Mouse (Mus musculus) neutrophil, adult 5-6 weeks (primary cell): Measurements from ENCODE around the gene Irs3. TPM values are rescaled to one million over a fixed set of nuclear protein-coding genes. Genes with fewer than 3 reads are reported as not detected.
"Not testable (repeated sequence)": the region's sequence is repeated elsewhere in the genome, so short reads cannot be mapped to it uniquely, and the experiment has no call there.

Experiments
- ATAC-seq: fragments of 151-379, 151-347 bp; 2 replicates; pipeline ENCODE4 v1.8.0; 2017; ENCODE audit warnings: mild to moderate bottlenecking, moderate TSS enrichment; ENCODE audit not compliant: insufficient number of reproducible peaks, poor library complexity, low FRiP score, severe bottlenecking; ENCODE audit errors: extremely low read depth
- total RNA-seq: library from RNA; stranded (forward); fragments of 200-1000 nt; gene quantifications from 2 replicates; pipeline ENCODE4 v1.2.3, GENCODE M21; 2017

Gene Irs3
- total RNA-seq, 1 experiment from 2014 or later: 0.47 TPM

DNA sequence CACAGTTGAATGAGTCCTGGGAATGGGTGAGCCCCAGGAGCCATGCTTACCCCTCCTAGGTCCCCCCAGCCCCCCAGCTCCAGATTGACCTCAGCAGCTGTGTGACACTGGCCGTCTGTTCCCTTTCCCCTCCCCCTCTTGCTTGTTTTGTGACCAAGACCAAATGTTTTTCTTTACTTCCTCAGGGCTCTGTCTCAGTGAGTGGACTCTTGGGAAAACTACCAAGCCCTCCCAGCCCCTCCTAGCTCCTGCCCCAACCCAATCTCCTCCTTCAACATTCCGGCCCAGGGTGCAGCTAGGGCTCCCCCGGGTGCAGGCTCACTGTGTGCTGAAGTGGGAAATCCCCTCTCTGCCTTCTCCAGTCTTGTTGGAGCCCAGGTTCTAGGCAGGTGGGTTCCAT lies 14.9 kb downstream of the Irs3 start:
- no peak for ATAC-seq

DNA sequence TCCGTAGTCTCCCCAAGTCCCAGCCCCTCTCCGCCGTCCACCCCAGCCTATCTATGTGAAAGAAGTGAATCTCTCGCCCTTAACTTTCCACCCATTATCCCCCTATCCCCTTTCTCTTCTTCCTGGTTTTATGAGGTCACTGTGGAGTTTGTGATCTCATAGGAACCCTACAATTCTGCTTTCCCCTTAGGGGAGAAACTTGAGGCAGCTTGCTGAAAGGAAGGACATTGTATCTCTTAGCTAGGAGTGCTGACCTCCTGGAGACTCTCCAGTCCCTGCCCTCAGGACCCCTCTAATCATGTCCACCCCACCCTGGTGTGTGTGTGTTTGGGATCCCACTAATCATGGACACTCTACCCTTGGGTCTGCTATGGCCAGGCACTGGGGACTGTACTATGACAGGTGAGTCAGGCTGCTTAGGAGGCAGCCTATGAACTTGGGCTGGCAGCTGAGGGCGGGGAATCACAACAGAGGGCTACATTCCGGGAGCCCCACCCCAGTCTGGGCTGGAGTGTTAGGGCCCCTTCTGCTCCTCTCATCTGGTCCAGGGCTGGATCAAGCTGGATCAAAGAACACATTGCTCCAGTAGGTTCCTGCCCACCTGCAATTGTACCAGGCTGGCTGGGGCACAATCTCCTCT lies 15.5 kb downstream of the Irs3 start:
- ATAC-seq: no peak

DNA sequence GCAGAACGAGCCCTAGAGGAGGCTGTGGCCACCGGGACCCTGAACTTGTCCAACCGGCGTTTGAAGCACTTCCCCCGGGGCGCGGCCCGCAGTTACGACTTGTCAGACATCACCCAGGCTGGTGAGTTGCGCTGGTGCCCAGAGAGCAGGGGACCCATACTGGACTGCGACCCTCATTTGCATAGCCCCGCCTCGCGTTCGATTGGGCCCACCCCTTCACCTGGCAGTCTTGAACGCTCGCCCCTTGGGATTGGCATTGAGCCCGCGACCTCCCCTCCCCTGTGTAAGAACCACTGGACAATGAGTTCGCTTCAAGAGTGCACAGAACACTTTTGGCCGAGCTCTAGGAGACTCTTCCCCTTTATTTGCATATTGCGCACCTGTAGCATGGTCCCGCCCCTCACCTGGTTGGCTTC lies 16.2 kb downstream of the Irs3 start:
- no peak for ATAC-seq

DNA sequence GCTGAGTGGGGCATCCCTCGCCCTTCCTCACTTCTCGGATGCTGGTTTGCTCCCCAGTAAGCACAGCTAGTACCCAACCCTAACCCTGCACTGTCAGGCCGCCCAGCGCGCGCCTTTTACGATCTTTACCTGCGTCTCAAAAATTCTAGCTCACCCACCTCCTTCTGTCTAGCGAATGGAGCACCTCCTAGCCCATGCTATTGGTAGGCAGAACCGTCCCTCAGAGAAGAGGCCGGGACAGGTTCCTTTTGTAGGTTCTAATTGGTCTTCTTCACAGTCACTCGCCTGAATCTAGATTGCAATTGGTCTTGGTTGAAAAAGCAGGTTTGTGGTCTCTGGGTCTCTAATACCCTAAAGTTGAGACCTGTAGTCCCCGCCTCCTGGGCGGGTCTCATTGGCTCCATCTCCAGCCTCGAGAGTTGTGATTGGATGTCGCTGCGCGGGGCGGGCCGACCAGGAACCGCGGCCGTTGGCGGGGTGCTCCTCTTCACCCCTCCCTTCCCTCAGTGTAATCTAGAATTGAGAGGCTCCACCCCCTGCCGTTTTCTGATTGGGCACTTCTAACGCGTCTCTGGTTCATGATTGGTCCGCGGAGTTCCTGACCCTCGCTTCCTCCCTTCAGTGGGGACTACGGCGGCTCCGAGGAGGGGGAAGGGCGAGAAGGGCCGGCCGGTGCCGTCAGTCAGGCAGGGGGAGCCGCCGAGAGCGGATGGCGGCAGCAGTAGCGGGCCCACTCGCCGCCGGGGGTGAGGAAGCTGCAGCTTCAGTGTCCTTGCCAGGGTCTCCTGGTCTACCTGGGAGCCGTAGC lies 16.8 kb downstream of the Irs3 start, which contains the start of the genes Fbxo24, Lrch4 and Gm20605:
Fbxo24 (minus strand) TSS at position 505 of the 808 bp plus-strand sequence.
Lrch4 (plus strand) TSS at position 624 of the 808 bp plus-strand sequence.
Gm20605 (plus strand) TSS at position 678 of the 808 bp plus-strand sequence.
- ATAC-seq: peak; percentile 75

DNA sequence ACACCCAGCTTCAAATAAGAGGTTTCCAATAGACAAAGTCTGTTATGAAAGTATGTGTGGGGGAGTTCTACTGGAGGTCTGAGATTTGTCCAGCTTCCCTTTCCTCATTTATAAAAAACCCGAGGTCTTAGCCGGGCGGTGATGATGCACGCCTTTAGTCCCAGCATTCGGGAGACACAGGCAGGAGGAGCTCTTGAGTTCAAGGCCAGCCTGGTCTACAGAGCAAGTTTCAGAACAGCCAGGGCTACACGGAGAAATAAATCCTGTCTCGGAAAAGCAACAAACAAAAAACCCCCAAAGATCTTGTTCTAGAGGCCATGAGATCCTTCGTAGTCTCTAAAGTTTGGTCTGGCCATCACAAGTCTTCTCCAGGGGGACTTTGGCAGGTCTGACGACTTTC lies 17.5 kb downstream of the Irs3 start:
- no peak for ATAC-seq

DNA sequence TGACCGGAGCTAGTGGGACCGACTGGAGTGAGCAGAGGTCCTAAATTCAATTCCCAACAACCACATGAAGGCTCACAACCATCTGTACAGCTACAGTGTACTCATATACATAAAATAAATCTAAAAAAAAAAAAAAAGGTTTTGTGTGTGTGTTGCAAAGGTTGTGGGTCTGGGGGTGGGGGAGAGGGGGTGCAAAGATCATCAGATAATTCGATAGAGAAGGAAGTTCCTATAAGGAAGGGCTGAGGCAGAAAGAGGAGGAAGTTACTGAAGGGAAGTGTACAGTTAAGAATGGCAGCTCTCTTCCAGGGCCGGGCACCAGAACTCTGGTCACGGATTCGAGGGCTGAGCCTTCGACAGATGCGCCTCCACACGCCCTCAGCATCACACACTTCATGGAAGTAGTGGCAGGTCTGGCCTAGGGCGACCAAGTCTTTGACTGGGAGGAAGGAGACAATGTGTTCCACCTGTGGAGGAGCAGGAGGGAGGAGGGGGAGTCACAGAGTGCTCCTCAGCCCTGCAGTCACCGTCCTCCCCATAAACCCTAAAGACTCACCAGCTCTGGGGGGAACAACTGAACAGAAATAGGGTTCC lies 21.5 kb downstream of the Irs3 start:
- no peak for ATAC-seq

DNA sequence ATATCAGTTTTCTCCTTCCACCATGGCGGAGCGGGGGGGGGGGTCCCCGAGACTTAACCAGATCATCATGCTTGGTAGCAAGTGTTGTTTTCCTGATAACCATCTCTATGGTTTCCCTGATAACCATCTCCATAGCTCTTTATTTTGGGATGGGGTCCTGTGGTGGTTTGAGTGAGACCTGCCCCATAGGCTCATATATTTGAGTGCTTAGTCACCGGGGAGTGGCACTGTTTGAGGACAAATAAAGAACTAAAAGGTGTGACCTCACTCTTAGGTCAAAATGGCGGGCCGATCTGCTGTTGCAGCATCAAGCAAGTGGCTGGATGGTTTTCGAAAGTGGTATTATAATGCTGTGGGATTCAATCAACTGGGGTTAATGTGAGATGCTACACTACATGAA lies 30.2 kb downstream of the Irs3 start:
- ATAC-seq: no peak

DNA sequence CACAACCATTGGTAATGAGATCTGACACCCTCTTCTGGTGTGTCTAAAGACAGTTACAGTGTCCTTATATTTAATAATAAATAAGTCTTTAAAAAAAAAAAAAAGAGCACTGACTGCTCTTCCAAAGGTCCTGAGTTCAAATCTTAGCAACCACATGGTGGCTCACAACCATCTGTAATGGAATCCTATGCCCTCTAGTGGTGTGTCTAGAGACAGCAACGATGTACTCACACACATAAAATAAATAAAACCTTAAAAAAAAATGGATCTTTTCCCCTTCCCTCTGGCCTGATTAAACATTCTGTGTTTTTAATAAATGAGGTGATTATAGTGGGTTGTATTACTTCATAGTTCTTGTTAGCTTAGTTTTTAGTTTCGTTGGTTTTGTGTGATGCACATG lies 30.6 kb downstream of the Irs3 start:
- not testable (repeated sequence) for ATAC-seq

DNA sequence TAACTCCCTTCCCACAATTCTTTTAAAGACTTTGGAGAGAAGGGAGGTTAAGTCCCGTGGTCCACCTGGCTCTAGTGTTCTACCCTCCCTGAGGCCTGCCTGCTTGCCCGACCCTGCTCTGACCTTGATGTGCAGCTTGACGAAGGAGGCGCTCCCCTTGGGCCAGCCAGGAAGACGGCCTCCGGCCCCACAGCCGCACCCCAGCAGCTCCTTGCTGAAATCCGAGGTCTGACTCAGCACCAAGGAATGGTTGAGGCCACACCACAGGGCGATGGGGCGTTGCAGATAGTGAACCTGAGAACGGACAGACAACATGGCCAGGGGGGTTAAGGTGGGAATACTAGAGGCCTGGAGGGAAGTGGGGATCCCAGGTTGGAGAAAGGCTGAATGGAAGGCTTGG lies 32.0 kb downstream of the Irs3 start, which contains the start of gene Pcolce:
Pcolce (minus strand) TSS at position 235 of the 400 bp plus-strand sequence.
- ATAC-seq: no peak

DNA sequence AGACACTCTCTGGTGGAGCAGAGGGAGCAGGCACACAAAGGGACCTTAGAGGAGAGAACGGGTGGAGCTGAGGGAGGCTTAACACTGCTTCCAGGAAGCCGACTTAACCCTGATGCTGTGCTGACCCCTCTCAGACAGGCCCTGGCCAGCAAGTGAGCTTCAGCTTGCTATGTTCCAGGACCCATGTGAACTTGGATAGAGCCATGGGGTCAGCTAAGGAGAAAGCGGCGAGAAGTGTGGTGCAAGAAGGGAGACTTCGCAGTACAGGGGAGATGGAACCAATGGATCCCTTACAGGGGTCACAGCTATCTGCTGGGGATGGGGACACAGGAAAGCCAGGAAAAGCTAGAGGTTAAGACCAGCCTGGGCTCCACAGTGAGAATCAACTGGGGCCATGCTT lies 32.4 kb downstream of the Irs3 start:
- ATAC-seq: no peak

DNA sequence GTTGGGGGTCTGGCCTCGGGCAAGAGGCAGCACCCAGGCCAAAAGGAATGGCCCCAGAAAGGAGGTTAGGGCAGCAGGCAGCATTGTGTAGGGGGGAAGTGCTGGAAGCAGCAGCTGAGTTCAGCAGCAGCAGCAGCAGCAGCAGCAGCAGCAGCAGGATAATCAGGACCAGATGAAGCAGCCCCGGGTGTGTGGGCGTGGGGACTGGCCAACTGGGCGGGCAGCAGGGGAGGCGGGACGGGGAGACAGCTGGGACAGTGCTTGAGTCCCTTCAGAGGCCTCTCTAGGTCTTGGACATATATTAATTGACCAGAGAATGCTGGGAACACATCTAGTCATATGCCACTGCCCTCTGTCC lies 34.3 kb downstream of the Irs3 start:
- no peak for ATAC-seq

DNA sequence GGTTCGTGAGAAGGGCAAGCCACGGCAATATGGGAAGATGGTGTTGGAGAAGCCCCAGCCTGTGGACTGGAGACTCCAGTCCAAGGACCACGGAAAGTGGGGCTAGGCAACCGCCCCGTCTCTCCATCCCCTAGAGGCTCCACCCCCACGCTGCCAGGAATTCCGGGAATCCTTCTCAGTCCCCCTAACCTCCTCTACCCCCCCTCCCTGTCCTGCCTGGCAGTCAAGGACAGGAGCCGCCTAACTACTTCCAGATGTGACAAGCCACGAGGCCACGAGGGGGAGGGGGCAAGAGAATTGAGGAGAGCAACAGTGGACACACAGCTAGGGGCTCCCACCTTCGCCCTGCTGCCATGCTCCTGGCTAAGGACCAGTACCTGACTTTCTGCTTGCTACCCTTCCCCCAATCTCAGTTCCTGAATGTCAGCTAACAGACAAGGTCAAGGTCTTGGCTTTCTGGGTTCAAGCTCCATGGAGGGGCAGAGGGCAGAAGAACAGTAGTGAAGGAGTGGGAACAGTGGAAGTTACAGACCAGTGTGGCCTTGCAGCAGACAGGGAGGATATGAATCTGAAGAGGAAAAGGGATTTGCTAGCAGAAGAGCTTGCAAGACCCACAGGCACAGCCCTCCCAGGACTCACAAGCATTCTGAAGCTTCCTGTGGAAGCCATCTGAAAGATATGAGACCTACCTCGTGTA lies 34.8 kb downstream of the Irs3 start:
- no peak for ATAC-seq

DNA sequence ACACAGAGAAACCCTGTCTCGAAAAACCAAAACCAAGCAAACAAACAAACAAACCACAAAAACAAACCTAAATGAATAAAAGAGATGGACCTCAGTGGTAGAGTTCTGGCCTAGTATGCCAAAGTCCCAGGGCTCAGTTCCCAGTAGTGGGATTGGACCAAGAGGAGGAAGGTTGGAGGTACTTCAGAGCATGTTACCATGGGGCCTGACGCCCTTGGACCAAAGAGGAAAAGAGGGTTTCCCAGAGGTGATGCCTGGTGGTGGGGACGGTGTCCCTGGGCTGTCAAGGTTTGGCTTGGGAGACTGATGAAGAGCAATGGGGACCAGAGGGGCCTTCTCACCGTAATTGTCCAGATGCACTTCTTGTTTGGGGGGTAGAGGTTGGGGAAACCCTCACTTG lies 35.5 kb downstream of the Irs3 start:
- ATAC-seq: no peak

DNA sequence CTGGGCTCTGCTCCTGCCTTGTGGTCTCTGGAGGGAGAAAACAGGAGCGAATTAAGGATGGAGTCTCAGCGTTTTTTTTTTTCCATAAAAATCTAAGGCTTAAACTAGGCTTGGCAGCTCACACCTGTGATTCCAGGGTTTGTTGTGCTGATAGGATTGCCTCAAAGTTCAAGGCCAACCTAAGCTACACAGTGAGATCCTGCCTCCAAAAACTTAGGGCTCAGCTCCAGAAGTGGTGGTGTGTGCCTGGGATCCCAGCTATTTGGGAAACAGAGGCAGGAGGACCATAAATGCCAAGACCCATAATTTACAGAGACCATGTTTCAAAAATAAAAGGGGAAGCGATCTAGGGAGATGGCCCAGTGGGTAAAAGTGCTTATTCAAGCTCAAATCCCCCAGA lies 36.2 kb downstream of the Irs3 start:
- no peak for ATAC-seq

DNA sequence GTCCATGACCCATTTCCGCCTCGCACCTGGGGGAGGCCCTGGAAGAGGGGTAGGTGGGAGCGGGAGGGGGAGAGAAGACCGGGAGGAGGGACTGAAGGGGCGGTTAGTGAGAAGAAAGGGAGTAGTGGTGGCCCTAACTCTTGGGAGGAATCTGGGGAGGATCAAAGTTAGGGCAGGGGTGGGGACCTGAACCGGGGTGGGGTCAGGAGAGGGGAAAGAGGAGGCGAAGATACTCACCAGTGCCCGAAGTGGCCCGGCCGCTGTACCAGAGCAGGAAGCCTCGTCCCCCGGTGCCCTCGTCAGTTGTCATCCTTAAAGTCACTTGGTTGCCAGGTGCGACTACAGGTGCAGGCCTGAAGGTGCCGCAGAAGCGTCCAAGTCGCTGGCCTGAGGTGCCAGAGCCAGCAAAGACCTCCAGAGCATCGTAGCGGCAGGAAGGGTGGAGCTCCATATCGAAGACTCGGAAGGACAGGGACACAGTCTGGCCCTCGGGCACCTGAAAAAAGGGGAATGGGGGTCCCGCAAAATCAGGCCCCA lies 36.8 kb downstream of the Irs3 start:
- no peak for ATAC-seq

DNA sequence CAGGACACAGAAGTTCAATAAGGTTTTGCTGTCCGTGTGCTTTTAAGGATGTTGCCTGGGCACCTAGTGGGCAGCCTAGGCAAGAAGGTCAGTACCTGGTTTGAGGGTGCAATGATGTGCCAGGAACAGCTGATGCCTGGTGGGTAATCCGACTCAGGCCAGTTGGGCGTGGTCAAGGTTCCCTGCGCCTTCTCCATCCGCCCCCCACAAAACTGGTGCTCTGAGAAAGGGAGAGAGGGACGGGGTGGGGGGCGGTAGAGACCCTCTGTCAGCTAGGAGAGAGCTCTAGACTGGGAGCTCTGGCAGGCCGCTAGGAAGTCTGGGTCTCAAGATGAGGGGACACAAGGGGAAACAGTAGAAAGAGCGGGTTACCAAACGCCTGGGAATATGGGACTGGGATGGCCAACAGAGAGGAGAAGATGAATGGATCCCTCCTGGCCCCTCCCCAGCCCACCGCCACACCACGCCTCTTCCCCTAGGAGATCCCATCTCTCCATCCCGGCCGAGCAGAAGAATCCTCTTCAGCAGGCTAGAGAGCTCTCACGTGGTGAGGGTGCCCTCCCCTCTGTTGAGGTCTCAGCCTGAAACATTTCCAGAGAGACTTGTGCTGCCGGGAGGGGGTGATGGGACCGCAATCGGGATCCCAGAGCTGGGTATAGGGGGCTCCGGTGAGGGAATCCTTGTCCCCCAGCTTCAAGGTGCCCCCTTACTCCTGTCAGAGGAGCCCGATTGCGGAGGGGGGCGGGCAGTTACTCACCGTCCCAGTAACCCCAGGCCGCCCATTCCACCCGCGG lies 37.5 kb downstream of the Irs3 start:
- ATAC-seq: no peak

DNA sequence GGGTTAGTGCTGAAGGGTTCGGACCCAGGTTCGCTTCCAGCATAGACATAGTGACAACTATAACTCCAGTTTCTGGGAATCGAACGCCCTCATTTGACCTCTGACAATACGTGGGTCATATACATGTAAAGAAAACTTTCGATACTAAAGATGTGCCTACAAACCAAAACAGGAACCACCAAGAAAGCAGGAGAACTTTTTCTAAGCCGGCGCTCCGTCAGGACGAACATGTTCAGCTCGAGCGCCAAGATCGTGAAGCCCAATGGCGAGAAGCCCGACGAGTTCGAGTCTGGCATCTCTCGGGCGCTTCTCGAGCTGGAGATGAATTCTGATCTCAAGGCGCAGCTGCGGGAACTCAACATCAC lies 44.2 kb downstream of the Irs3 start:
- no peak for ATAC-seq

DNA sequence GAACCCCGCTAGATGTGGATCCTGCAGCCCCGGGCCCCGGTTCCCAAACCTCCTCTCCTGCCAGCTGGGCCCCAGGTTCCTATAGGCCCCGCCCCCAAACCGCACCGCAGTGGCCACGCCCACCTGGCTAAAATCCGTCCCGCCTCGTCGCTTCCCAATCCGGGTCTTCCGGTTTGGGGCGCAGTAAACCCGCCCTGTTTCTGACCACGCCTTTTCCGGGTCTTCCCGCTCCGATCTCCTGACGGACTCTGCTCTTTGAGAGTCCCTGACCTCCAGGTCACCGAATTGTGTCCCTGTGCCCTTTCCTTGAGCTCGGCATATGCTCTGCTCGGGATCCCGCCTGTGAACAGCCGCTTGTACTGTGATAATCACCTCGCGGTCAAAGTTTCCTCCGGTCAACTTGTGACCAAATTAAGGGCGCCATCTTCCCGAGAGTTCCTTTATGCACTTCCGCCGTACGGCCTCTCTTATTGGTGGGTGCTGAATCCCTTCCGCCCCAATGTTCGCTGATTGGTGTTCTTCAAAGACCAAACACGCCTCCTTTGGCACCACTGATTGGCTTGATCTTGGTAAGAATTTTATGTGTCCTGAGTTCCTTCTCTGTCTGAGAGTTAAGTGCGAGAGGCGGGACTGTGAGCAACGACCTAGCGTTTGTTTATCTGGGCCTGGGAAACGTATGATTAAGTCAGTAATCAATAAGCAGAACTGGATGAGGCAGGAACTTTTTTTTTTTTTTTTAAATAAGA lies 44.7 kb downstream of the Irs3 start, which contains the start of gene Mospd3:
Mospd3 (minus strand) TSS at position 440 of the 746 bp plus-strand sequence.
- ATAC-seq: peak; percentile 92
